Mouse (Mus musculus) embryonic fibroblast, embryonic 13.5 days (primary cell): Measurements from ENCODE around the gene Ptprr. TPM values are rescaled to one million over a fixed set of nuclear protein-coding genes. Genes with fewer than 3 reads are reported as not detected.

Experiments
- H3K27ac ChIP-seq: 2 replicates; pipeline ENCODE4 v1.5.1; 2012; ENCODE audit warnings: low read length, control low read depth, inconsistent platforms; ENCODE audit not compliant: insufficient read depth
- H3K4me1 ChIP-seq: 2 replicates; pipeline ENCODE4 v1.6.1; 2011; ENCODE audit warnings: low read length; ENCODE audit not compliant: control insufficient read depth, insufficient read depth
- H3K4me3 ChIP-seq: 2 replicates; pipeline ENCODE4 v1.5.1; 2011; ENCODE audit warnings: mild to moderate bottlenecking, control low read depth, low read length; ENCODE audit not compliant: insufficient read depth
- CTCF ChIP-seq: IDR thresholded peaks from 2 replicates; pipeline ENCODE4 v1.5.1; 2011; ENCODE audit warnings: mild to moderate bottlenecking, control low read depth, low read length, moderate library complexity, borderline replicate concordance; ENCODE audit not compliant: insufficient read depth
- POLR2A ChIP-seq: IDR thresholded peaks from 2 replicates; pipeline ENCODE4 v1.6.1; 2011; ENCODE audit warnings: low read depth, mild to moderate bottlenecking, control low read depth, low read length, moderate library complexity
- polyA plus RNA-seq: library from polyadenylated mRNA; stranded (reverse); fragments of >200 nt; gene quantifications from 2 replicates; pipeline ENCODE4 v1.2.4, GENCODE M21; 2011; ENCODE audit warnings: low read depth; ENCODE audit not compliant: missing spikeins, insufficient read length

Ptprr gene
- polyA plus RNA-seq, 1 experiment, result 0.56 TPM

DNA sequence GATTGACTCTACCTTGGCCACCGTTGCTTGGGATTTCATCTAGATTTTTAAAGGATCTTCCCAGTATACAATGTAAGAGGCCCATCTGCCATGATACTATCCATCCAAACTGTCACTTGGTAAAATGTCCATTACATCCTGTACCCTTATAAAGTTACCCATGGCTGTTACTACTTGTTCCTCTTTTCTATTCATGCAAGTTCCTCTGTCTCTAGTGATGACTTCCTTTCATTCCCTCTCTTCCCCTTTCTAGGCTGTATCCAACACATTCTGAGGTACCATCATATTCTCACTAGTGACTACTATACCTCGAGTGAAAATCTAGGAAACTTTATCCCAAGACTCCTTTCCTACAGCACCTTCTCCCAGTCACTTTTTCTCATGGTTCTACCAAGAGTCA lies 173.7 kb downstream of the Ptprr start:
- no peak overlapping the region for H3K4me3 ChIP-seq

DNA sequence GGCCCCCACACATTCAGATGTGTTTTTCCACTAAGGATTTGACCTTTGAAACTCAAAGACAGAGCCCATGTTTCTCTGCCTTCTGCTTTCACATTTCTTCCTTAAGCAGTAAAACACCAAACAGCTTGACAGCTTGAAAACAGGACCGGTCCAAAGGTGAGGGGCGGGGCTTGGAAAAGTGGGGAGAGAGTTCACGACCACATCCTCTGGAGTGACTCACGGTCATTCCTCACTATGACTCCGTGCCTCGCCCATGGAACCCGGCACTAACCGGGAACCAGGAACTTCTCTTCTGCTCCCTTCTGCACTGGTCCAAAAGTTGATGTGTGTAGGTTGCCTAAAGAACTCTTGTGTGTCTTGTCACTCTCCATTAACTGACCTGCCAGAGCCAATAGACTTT lies 174.3 kb downstream of the Ptprr start:
- TF ChIP-seq CTCF (no peak), POLR2A (no peak)
- H3K27ac ChIP-seq, result no peak overlapping the region
- no peak overlapping the region for H3K4me3 ChIP-seq
- H3K4me1 ChIP-seq, result peaks cover 7% of the 10 kb centered on the region; the same call in 1 of the 2 replicates

More for the DNA sequence above, 173.7 kb downstream of the Ptprr start:
- peaks cover 7% of the 10 kb centered on the region; the same call in 1 of the 2 replicates for H3K4me1 ChIP-seq
- no peak overlapping the region for H3K27ac ChIP-seq
- no peak for TF ChIP-seq POLR2A
- no peak for TF ChIP-seq CTCF

DNA sequence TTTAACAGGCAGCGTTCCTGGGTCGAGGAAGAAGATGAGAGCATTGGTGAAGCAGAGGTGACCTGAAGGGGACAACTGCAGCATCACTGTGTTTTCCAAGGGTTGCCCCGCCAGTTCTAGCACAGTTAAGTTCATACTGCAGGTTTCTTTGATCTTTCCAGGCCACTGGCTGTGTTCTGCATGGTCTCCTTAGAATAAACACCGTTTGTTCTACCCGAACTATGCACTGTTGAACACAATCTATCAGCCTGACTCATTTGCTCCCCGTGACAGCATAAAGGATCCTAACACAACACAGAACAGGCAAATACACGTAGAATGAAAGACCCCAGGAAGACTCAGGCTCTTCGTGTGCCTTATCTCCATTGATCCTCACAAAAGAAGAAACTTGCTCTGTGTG lies 176.4 kb downstream of the Ptprr start:
- TF ChIP-seq POLR2A (no peak), CTCF (no peak)
- H3K27ac ChIP-seq, result no peak overlapping the region
- peaks cover 6% of the 10 kb centered on the region; the same call in 1 of the 2 replicates for H3K4me1 ChIP-seq
- H3K4me3 ChIP-seq, result no peak overlapping the region

DNA sequence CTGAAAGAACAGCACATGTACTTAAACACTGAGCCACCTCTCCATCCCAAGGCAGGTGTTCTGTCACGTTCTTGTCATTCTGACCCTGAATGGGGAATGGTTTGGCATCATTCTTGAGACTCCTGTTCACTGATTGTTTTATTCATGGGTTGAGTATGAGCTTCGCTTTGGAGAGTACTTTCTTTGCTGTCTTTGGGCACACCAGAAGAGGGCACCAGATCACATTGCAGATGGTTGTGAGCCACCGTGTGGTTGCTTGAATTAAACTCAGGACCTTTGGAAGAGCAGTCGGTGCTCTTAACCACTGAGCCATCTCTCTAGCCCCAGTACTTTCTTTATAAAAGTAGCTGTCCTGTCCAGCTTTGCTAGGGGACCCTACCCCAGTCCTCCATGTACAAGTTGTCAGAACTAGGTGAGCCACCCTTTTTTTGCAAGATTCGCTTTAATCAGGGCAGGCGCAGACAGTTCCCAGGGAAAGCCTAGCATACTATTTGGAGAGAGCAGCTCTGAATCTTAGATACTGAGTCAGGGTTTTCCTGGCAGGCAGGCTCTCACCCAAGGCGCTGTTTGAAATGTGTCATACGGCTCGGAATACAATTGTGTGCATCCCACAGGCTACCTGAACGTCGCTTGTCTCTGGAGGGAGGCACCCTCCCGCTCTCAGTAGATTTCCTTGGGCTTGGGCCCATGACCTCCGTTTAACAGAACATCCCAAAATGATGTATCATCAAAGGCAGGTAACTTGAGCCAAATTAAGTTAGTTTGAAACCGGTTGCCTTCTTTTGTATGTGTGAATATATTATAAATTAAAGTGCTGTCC lies 178.8 kb downstream of the Ptprr start:
- no peak overlapping the region for H3K4me3 ChIP-seq
- 0 out of 2 replicates have a peak overlapping the region, but pooled peaks have one; percentile 2 for H3K27ac ChIP-seq
- TF ChIP-seq POLR2A, result no peak
- peak; percentile 48; the same call in 1 of the 2 replicates for TF ChIP-seq CTCF
- peaks cover 5% of the 10 kb centered on the region; the same call in 1 of the 2 replicates for H3K4me1 ChIP-seq

DNA sequence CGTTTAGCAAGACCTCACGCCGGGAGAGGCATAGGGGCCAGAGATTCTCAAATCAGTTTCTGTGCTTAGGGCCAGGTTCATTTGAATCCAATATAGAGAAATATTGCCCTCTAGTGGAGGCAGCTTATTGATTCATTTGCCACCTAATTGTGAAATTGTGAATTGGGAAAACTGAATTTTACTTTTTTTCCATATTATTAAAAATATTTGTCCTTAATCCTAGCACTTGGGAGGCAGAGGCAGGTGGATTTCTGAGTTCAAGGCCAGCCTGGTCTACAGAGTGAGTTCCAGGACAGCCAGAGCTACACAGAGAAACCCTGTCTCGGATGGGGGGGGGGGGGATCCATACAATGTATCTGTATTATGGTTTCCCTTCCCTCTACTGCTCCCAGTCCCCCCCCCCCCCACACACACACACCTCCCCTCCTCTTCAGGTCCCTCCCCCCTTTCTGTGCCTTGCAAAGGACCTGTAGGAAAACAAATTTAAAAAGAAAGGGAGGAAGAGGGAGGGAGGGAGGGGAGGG lies 179.5 kb downstream of the Ptprr start:
- no peak overlapping the region for H3K4me3 ChIP-seq
- H3K27ac ChIP-seq, result no peak overlapping the region
- peaks cover 5% of the 10 kb centered on the region; the same call in 1 of the 2 replicates for H3K4me1 ChIP-seq
- TF ChIP-seq CTCF (no peak), POLR2A (no peak)

DNA sequence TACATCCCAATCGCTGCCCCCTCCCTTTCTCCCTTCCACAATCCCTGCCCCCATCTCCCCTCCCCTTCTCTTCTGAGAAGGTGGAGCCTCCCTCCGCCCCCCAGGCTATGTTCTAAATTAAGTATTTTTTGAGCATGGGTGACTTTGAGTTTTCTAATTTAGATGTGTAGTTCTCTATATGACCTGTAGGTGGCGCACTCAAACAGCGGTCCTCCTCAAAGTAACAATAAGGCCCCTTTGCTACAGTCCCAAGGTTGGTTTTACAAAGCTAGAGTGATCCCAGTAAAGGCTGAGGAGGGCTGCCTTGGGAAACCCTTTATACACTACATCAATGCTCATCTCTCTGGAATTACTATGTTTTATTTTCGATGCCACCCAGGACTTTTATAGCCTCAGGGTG lies 181.0 kb downstream of the Ptprr start:
- Histone ChIP-seq H3K27ac (no peak overlapping the region), H3K4me3 (no peak overlapping the region), H3K4me1 (peaks cover 4% of the 10 kb centered on the region; the same call in 1 of the 2 replicates)
- no peak for TF ChIP-seq CTCF
- no peak for TF ChIP-seq POLR2A

DNA sequence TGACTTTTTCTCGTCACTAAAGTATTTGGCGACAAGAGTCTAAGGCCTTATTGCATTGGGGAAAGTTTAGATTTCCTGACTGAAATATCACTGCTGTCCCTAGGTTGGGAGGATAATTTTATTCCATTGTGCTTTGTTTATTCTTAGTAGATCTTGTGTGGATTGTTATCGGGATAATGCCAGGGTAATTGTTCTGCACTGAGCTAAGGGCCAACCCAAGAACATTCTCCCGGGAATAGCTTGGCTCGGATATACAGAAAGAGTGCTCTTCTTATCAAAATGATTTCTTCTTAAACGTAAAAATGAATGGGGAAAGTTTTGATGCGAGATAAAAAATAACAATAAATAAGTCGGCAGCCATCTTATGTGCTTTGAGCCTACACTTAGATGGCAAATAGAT lies 183.5 kb downstream of the Ptprr start:
- Histone ChIP-seq H3K4me1 (0 out of 2 replicates have a peak, but pooled peaks cover under 1% of the 10 kb centered on the region), H3K27ac (no peak overlapping the region), H3K4me3 (no peak overlapping the region)
- TF ChIP-seq CTCF (no peak), POLR2A (no peak)

DNA sequence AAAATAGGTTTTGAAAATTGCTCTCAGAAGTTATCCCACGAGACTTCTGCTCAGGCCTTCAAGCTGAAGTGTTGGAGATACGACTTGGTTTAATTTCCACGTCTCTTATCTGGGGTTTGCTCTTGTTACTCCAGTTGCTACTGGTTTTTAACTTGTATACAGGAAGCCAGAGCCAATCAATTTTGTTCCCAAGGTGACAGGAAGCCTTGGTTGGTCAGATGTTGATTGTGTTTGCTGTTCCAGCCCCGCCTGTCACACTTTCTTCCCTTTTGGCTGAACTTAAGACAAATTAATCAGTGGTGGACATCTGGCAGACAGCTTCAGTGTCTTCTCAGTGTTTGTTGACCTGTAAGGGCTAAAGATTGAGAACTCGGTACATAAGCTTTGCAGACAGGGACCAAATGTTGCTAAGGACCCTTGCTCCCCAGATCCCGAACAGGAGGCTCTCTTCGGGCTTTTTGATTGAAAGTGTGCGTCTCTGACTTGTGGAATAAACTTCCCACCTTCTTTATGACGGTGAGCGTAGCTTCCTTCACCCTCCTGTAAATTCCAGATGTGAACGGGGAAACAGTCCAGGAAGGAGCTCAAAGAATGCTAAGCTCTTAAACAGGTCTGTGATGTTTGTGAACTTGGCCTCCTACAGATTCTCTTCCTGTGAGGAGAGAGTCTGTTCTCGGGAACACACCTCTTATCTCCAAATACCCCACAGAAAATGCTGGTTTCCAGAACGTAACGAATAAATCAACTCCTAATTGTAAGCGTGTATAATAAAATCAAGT lies 187.8 kb downstream of the Ptprr start:
- Histone ChIP-seq H3K4me1 (no peaks in the 10 kb centered on the region), H3K4me3 (no peak overlapping the region), H3K27ac (no peak overlapping the region)
- TF ChIP-seq CTCF (no peak), POLR2A (no peak)

DNA sequence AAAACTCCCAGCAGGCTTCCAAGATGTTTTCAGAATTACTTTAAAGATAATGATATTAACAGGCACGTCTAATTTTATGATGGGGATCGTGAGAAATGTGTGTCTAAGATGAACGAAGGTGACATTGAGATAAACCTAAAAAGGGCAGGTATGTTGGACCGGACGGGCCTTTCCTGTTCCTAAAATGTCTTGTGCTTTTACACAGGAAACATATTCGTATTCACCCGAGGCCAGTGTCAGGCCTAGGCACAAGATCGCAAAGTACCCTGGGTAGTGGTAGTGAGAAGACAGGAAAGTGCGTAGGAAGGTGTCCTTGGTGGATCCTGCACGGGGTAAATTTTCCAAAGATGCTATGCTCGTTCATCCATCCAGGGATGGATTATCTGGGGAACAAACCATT lies 188.4 kb downstream of the Ptprr start:
- no peak overlapping the region for H3K4me3 ChIP-seq
- no peak overlapping the region for H3K27ac ChIP-seq
- TF ChIP-seq POLR2A (no peak), CTCF (no peak)
- H3K4me1 ChIP-seq, result no peaks in the 10 kb centered on the region
